Mouse (Mus musculus) limb, embryonic 11.5 days (tissue): ENCODE measurements at regions not wholly inside any gene's neighbourhood (a gene's known extent, or its start where the extent isn't known, plus 50 kb on each side); places are given as distances from the start of the nearest gene placed in this dataset.
A peak's percentile ranks its signal among the peaks of the same experiment; 100 is the strongest.

ENCODE experiments used
- ATAC-seq: fragments of 200-750 bp; cut with Nextera tagmentation; 2 replicates; pipeline ENCODE4 v1.8.0; 2017; ENCODE audit warnings: low read depth; ENCODE audit not compliant: insufficient number of reproducible peaks, low FRiP score, low TSS enrichment
- DNase-seq: peaks from one replicate; pipeline ENCODE4 v3.0.0-alpha.2; 2015; ENCODE audit warnings: low spot score
- H3K27ac ChIP-seq: fragments of 300-500 bp; sonication (generic); replicated peaks from 2 replicates; pipeline ENCODE4 v1.5.1; 2014; ENCODE audit warnings: low read depth, mild to moderate bottlenecking, low read length
- H3K27me3 ChIP-seq: fragments of 300-500 bp; sonication (generic); 2 replicates; pipeline ENCODE4 v1.6.1; 2014; ENCODE audit warnings: mild to moderate bottlenecking, low read length, mixed read lengths; ENCODE audit not compliant: control insufficient read depth, insufficient read depth
- H3K36me3 ChIP-seq: fragments of 300-500 bp; sonication (generic); 2 replicates; pipeline ENCODE4 v1.6.1; 2014; ENCODE audit warnings: mild to moderate bottlenecking, low read length, moderate library complexity, mixed read lengths; ENCODE audit not compliant: control insufficient read depth, insufficient read depth
- H3K4me1 ChIP-seq: fragments of 300-500 bp; sonication (generic); 2 replicates; pipeline ENCODE4 v1.6.1; 2014; ENCODE audit warnings: low read length, mixed read lengths; ENCODE audit not compliant: control insufficient read depth, insufficient read depth
- H3K4me2 ChIP-seq: fragments of 300-500 bp; sonication (generic); 2 replicates; pipeline ENCODE4 v1.6.1; 2014; ENCODE audit warnings: low read depth, mild to moderate bottlenecking, moderate library complexity; ENCODE audit not compliant: severe bottlenecking
- H3K4me3 ChIP-seq: fragments of 300-500 bp; sonication (generic); 2 replicates; pipeline ENCODE4 v1.5.1; 2014; ENCODE audit warnings: low read depth, low read length
- H3K9ac ChIP-seq: fragments of 300-500 bp; sonication (generic); 2 replicates; pipeline ENCODE4 v1.6.1; 2014; ENCODE audit warnings: mild to moderate bottlenecking, low read length
- H3K9me3 ChIP-seq: fragments of 300-500 bp; sonication (generic); 2 replicates; pipeline ENCODE4 v1.6.1; 2016; ENCODE audit warnings: low read length; ENCODE audit not compliant: control insufficient read depth
- WGBS: fragments of 180-500 bp; shearing (Covaris S2); extraction: QIAGEN DNeasy Blood & Tissue Kit; methylation state at CpG from one replicate; pipeline ENCODE4 v1.1.7; 2014; 5-methylcytosine and 5-hydroxymethylcytosine counted together

- no peak overlapping the region for H3K4me2 ChIP-seq
- no peaks in the 10 kb centered on the region for H3K36me3 ChIP-seq
- no peaks in the 10 kb centered on the region for H3K27me3 ChIP-seq
- H3K4me1 ChIP-seq: no peaks in the 10 kb centered on the region
- H3K9ac ChIP-seq: no peak overlapping the region
- WGBS: 91% methylated on average over 5 of the region's 5 CpGs
- no peaks in the 10 kb centered on the region for H3K9me3 ChIP-seq
- DNase-seq (no peak), ATAC-seq (no peak)
- H3K4me3 ChIP-seq: no peak overlapping the region
- no peak overlapping the region for H3K27ac ChIP-seq
Observed at GRCm38 (mm10) chr14:120741492-120742054, 169.5 kb upstream of the Ipo5 start.

DNA sequence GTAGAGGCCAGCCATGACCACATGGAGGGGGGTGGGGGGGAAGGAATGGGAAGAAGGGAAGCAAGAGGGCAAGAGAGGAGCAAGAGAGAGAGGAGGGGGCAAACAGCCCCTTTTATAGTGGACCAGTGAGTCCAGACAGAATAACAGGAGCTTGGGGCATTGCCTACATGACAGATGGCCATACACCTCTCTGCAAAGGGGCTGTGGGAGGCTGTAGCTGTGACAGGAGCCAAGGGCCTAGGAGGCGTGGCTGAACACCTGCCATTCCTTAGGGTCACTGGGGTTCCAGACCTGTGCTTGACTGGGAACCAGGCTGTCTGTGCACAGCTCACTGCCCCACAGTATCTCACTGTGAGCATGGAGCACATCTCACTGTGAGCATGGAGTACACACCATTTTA lies 157.0 kb upstream of the Ipo5 start:
- H3K27me3 ChIP-seq: no peaks in the 10 kb centered on the region
- no peaks in the 10 kb centered on the region for H3K36me3 ChIP-seq
- no peak overlapping the region for H3K4me3 ChIP-seq
- no peak overlapping the region for H3K27ac ChIP-seq
- WGBS: 63% methylated on average over 1 of the region's 1 CpGs
- no peak overlapping the region for H3K9ac ChIP-seq
- H3K4me2 ChIP-seq: no peak overlapping the region
- H3K9me3 ChIP-seq: no peaks in the 10 kb centered on the region
- no peaks in the 10 kb centered on the region for H3K4me1 ChIP-seq
- DNase-seq (no peak), ATAC-seq (no peak)

- Histone ChIP-seq H3K9me3 (no peaks in the 10 kb centered on the region), H3K4me2 (no peak overlapping the region), H3K27me3 (no peaks in the 10 kb centered on the region), H3K36me3 (no peaks in the 10 kb centered on the region), H3K9ac (no peak overlapping the region), H3K4me3 (no peak overlapping the region), H3K27ac (no peak overlapping the region), H3K4me1 (no peaks in the 10 kb centered on the region)
- no peak for DNase-seq
- 86% methylated on average over 10 of the region's 10 CpGs for WGBS
- ATAC-seq: no peak
Observed at GRCm38 (mm10) chr14:120755389-120755788, 155.6 kb upstream of the Ipo5 start.

GRCm38 (mm10) chr14:120758200-120758830 lies 152.7 kb upstream of the Ipo5 start:
- no peak overlapping the region for H3K9ac ChIP-seq
- H3K4me2 ChIP-seq: no peak overlapping the region
- H3K4me1 ChIP-seq: no peaks in the 10 kb centered on the region
- no peak overlapping the region for H3K27ac ChIP-seq
- WGBS: 86% methylated on average over 14 of the region's 14 CpGs
- H3K36me3 ChIP-seq: no peaks in the 10 kb centered on the region
- ATAC-seq: no peak
- H3K9me3 ChIP-seq: no peaks in the 10 kb centered on the region
- no peak overlapping the region for H3K4me3 ChIP-seq
- no peak for DNase-seq
- H3K27me3 ChIP-seq: no peaks in the 10 kb centered on the region

DNA sequence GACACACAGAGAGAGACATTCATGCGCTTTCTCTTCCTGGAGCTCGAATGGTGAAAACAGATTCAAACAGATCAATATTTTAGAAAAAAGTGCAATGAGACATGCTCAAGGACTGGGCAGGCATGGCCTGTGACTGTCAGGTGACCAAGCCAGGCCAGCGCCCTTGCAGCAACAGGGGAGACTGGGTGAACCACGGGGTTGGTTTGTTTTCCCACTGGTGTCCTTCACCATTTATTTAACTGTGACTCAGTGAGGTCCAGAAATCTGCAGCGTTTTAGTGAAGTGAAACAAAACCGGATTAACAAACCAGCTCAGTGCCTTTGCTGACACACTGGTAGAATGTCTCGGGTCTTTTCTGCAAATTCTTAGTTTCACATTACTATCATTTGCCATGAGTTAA lies 148.9 kb upstream of the Ipo5 start:
- H3K36me3 ChIP-seq: no peaks in the 10 kb centered on the region
- ATAC-seq: no peak
- WGBS: 90% methylated on average over 7 of the region's 7 CpGs

GRCm38 (mm10) chr14:120762733-120763132 lies 148.3 kb upstream of the Ipo5 start:
- no peak overlapping the region for H3K4me3 ChIP-seq
- no peaks in the 10 kb centered on the region for H3K9me3 ChIP-seq
- H3K27ac ChIP-seq: no peak overlapping the region
- H3K4me1 ChIP-seq: no peaks in the 10 kb centered on the region
- H3K36me3 ChIP-seq: no peaks in the 10 kb centered on the region
- 84% methylated on average over 11 of the region's 11 CpGs for WGBS
- no peak overlapping the region for H3K9ac ChIP-seq
- H3K4me2 ChIP-seq: no peak overlapping the region
- DNase-seq (peak; percentile 18), ATAC-seq (no peak)
- no peaks in the 10 kb centered on the region for H3K27me3 ChIP-seq

More for the DNA sequence above, 148.9 kb upstream of the Ipo5 start:
- no peaks in the 10 kb centered on the region for H3K9me3 ChIP-seq
- H3K4me1 ChIP-seq: no peaks in the 10 kb centered on the region
- H3K9ac ChIP-seq: no peak overlapping the region
- H3K4me2 ChIP-seq: no peak overlapping the region
- no peak overlapping the region for H3K4me3 ChIP-seq
- DNase-seq: no peak
- no peaks in the 10 kb centered on the region for H3K27me3 ChIP-seq
- no peak overlapping the region for H3K27ac ChIP-seq

GRCm38 (mm10) chr14:120763796-120764195 lies 147.2 kb upstream of the Ipo5 start:
- H3K4me1 ChIP-seq: no peaks in the 10 kb centered on the region
- no peaks in the 10 kb centered on the region for H3K36me3 ChIP-seq
- DNase-seq (no peak), ATAC-seq (no peak)
- no peaks in the 10 kb centered on the region for H3K9me3 ChIP-seq
- WGBS: 93% methylated on average over 5 of the region's 5 CpGs
- no peak overlapping the region for H3K4me3 ChIP-seq
- no peak overlapping the region for H3K4me2 ChIP-seq
- H3K9ac ChIP-seq: no peak overlapping the region
- H3K27ac ChIP-seq: no peak overlapping the region
- no peaks in the 10 kb centered on the region for H3K27me3 ChIP-seq

DNA sequence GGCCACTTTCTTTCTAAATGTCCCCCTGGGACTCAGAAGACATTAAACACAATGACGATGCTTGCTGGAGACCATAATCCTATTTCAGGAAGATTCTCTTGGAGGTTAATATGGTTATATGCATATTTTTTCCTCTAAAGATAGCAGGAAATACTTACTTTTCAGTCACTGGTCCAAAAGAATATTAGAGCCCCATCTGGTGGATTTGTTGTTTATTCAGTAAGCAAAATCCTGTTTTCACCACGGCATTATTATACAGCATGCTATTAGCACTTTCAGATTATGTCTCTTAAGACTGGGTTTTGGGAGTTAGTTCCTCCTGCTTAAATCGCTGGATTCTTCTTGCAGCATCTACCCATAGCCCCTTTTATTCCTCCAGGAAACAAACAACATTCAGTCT lies 146.6 kb upstream of the Ipo5 start:
- 89% methylated on average over 3 of the region's 3 CpGs for WGBS
- no peak for DNase-seq
- no peak for ATAC-seq

GRCm38 (mm10) chr14:120766451-120766850 lies 144.6 kb upstream of the Ipo5 start:
- no peak for ATAC-seq
- no peaks in the 10 kb centered on the region for H3K27me3 ChIP-seq
- H3K36me3 ChIP-seq: no peaks in the 10 kb centered on the region
- no peak overlapping the region for H3K9ac ChIP-seq
- H3K4me2 ChIP-seq: no peak overlapping the region
- no peak overlapping the region for H3K27ac ChIP-seq
- no peaks in the 10 kb centered on the region for H3K9me3 ChIP-seq
- DNase-seq: no peak
- H3K4me1 ChIP-seq: no peaks in the 10 kb centered on the region
- H3K4me3 ChIP-seq: no peak overlapping the region
- WGBS: 92% methylated on average over 5 of the region's 5 CpGs

More for the DNA sequence above, 146.6 kb upstream of the Ipo5 start:
- H3K9ac ChIP-seq: no peak overlapping the region
- H3K4me3 ChIP-seq: no peak overlapping the region
- no peak overlapping the region for H3K27ac ChIP-seq
- no peaks in the 10 kb centered on the region for H3K9me3 ChIP-seq
- no peaks in the 10 kb centered on the region for H3K4me1 ChIP-seq
- H3K4me2 ChIP-seq: no peak overlapping the region
- no peaks in the 10 kb centered on the region for H3K27me3 ChIP-seq
- no peaks in the 10 kb centered on the region for H3K36me3 ChIP-seq
